Mouse (Mus musculus): ENCODE measurements around the gene Grcc10. TPM values are rescaled to one million over a fixed set of nuclear protein-coding genes. Genes with fewer than 3 reads are reported as not detected.

The Grcc10 gene
- polyA plus RNA-seq, 1 experiment: 287 TPM

DNA sequence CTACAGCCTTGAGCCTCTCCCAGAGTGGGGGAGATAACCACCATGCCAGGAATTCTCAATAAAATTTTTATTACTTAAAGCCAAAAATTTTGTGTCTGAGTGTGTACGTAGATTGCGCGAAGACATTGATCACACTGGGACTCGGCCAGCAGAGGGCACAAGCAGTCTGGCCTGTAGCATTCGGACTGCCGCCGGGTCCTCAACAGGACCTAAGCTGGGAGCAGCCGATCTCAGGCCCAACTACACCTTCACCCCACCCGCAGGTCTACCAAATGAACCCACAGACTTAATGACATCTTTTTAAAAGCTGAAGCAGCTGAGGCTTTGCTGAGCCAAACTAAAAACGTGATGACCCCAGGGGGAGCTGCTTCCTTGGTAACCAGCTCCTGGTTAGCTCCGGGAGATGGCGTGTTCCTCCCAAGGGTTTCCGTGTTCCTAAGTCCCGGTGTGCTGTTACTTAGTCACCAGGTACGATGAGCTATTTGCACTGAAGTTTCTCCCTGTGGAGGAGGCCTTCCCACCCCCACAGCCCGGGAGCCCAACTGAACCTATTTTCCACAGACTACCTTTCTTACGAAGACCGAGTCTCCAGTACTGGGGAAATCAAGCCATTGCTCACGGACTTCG lies 24.2 kb downstream of the Grcc10 start:
- Histone ChIP-seq H3K27me3 (ENCODE audit: control insufficient read depth, insufficient read depth, insufficient read length) (no peaks in the 10 kb centered on the region), H3K4me3 (no peak overlapping the region), H3K36me3 (ENCODE audit: control insufficient read depth, insufficient read depth) (peaks cover 22% of the 10 kb centered on the region), H3ac (ENCODE audit: control insufficient read depth, insufficient read length) (no peak overlapping the region), H3K4me2 (ENCODE audit: low read depth) (no peak overlapping the region), H3K79me2 (ENCODE audit: control insufficient read depth, insufficient read depth) (peaks cover 23% of the 10 kb centered on the region)
- TF ChIP-seq TCF3 (IDR thresholded peaks at IDR 0.05; ENCODE audit: insufficient read length, low read depth): no peak
- no peak for TF ChIP-seq USF1 (IDR thresholded peaks at IDR 0.05; ENCODE audit: low read depth)
- no peak for TF ChIP-seq E2F4 (IDR thresholded peaks at IDR 0.05; ENCODE audit: insufficient read depth)
- TF ChIP-seq MYOD1 (IDR thresholded peaks at IDR 0.05; ENCODE audit: control insufficient read depth in 1 of 3, insufficient read length in 2 of 3, low read depth in 2 of 3): no peak
- no peak for TF ChIP-seq SRF (IDR thresholded peaks at IDR 0.05; ENCODE audit: control insufficient read depth, insufficient read length, low read depth)
- TF ChIP-seq CEBPB (IDR thresholded peaks at IDR 0.05; ENCODE audit: insufficient read depth, poor library complexity, severe bottlenecking): no peak

DNA sequence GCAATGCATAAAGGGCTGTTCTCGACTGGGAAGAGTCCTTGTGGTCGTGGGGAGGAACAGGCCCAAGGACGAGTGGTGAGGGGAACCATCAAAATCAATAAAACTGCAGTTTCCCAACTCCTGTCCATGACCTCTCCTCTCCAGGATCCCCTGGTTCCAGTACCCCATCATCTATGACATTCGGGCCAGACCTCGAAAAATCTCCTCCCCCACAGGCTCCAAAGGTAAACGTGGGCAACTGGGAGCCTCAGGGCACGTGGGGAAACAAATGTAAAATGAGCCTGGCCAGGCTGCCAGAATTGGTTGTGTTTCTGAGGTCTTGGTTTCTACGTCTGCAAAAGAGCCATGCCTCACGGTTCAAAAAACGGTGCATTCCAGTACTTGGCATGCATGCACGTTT lies 28.3 kb downstream of the Grcc10 start:
- no peaks in the 10 kb centered on the region for H3K27me3 ChIP-seq (ENCODE audit: control insufficient read depth, insufficient read depth, insufficient read length)
- peak overlapping the region; percentile 99 for H3K4me2 ChIP-seq (ENCODE audit: low read depth)
- peaks cover 62% of the 10 kb centered on the region for H3K79me2 ChIP-seq (ENCODE audit: control insufficient read depth, insufficient read depth)
- peaks cover 22% of the 10 kb centered on the region for H3K36me3 ChIP-seq (ENCODE audit: control insufficient read depth, insufficient read depth)
- peak overlapping the region; percentile 91 for H3ac ChIP-seq (ENCODE audit: control insufficient read depth, insufficient read length)
- peak overlapping the region; percentile 76 for H3K4me3 ChIP-seq
- TF ChIP-seq TCF12 (IDR thresholded peaks at IDR 0.05; ENCODE audit: insufficient read depth, poor library complexity, severe bottlenecking) (no peak), MYOG (IDR thresholded peaks at IDR 0.05; ENCODE audit: control insufficient read depth in 1 of 3, insufficient read depth in 1 of 3, insufficient read length in 2 of 3, low read depth in 2 of 3) (no peak), SRF (IDR thresholded peaks at IDR 0.05; ENCODE audit: control insufficient read depth, insufficient read length, low read depth) (no peak), MAX (IDR thresholded peaks at IDR 0.05; ENCODE audit: low read depth) (no peak), REST (IDR thresholded peaks at IDR 0.05; ENCODE audit: insufficient read depth, insufficient read length) (no peak), TCF3 (IDR thresholded peaks at IDR 0.05; ENCODE audit: insufficient read length, low read depth) (no peak), USF1 (IDR thresholded peaks at IDR 0.05; ENCODE audit: low read depth) (no peak), E2F4 (IDR thresholded peaks at IDR 0.05; ENCODE audit: insufficient read depth) (no peak), CEBPB (IDR thresholded peaks at IDR 0.05; ENCODE audit: insufficient read depth, poor library complexity, severe bottlenecking) (no peak), POLR2AphosphoS2 (IDR thresholded peaks at IDR 0.05; ENCODE audit: insufficient read length, low read depth) (no peak), MYOD1 (IDR thresholded peaks at IDR 0.05; ENCODE audit: control insufficient read depth in 1 of 3, insufficient read length in 2 of 3, low read depth in 2 of 3) (no peak), POLR2A (IDR thresholded peaks at IDR 0.05; ENCODE audit: insufficient read length, low read depth) (no peak)

DNA sequence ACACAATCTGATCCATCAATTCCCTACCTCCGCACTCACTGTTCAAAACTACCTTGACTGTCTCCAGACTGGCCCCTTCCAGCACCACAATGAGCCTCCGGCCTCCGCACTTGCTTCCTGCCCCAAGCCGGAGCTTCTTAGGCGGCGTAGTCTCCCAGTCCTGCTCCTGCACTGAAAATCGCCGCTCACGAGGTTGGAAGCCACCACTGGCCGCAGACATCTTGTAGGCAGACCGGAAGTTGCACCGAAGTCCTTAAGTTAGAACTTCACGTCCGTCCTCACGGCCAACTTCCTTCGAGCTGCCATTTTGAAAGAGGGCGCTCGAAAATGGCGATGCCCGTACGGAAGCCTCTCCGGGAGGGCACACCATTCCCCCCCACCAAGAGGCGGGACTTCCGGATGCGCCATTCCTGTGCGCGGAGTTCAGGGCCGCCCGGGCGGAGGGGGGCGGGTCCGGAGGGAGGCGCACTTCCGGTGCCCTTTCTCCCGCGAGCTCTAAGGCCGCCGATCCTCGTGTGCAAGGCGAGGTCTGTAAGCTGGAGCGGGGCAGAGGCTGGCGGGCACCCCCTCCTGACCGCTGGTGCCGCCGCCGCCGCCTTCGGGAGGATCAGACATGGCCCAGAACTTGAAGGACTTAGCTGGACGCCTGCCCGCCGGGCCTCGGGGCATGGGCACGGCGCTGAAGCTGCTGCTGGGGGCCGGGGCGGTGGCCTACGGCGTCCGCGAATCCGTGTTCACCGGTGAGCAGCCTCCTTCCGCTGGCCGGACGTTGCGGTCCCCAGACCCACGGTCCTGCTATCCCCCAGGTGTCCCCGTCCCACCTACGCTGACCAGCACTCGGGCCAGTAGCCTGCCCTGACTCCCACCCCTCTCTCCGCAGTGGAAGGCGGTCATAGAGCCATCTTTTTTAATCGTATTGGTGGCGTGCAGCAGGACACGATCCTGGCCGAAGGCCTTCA lies 29.1 kb downstream of the Grcc10 start, which contains the start of the genes Emg1 and Phb2:
Gene Emg1 (minus strand): TSS at position 355 of the 959 bp plus-strand sequence.
Gene Phb2 (plus strand): TSS at position 513 of the 959 bp plus-strand sequence.
- Histone ChIP-seq H3K4me3 (peak within 1 kb of the TSS; percentile 76), H3K36me3 (ENCODE audit: control insufficient read depth, insufficient read depth) (peaks cover 22% of the 10 kb centered on the region), H3ac (ENCODE audit: control insufficient read depth, insufficient read length) (peak within 1 kb of the TSS; percentile 91), H3K27me3 (ENCODE audit: control insufficient read depth, insufficient read depth, insufficient read length) (no peaks in the 10 kb centered on the region), H3K79me2 (ENCODE audit: control insufficient read depth, insufficient read depth) (peaks cover 69% of the 10 kb centered on the region), H3K4me2 (ENCODE audit: low read depth) (peak within 1 kb of the TSS; percentile 99)
- peak; percentile 52 for TF ChIP-seq POLR2AphosphoS2 (IDR thresholded peaks at IDR 0.05; ENCODE audit: insufficient read length, low read depth)
- peak; percentile 64 for TF ChIP-seq SRF (IDR thresholded peaks at IDR 0.05; ENCODE audit: control insufficient read depth, insufficient read length, low read depth)
- peak in 1 of 3 experiments; percentile 1 for TF ChIP-seq MYOG (IDR thresholded peaks at IDR 0.05; ENCODE audit: control insufficient read depth in 1 of 3, insufficient read depth in 1 of 3, insufficient read length in 2 of 3, low read depth in 2 of 3)
- no peak for TF ChIP-seq TCF12 (IDR thresholded peaks at IDR 0.05; ENCODE audit: insufficient read depth, poor library complexity, severe bottlenecking)

DNA sequence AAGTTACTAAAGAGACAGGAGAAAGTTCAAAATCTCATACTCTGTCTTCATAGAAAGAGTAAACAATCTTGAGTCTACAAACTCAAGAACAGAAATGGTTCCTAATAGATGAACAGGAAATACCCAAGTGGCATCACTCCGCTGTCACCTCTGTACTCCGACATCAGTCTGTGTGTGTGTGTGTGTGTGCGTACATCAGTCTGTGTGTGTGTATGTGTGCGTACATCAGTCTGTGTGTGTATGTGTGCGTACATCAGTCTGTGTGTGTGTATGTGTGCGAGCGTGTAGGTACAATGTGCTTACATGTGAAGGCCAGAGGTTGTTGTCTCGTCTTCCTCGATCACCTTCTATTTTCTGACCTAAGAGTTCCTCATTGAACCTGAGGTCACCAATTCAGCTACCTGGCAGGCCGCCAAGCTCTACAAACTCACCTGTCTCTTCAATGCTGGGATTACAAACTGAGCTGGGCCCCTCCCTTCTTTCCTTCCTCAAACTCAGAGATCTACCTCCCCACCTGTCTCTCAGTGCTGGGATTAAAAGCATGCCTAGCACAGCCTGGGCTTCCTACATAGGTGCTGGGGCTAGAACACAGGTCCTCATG lies 32.8 kb downstream of the Grcc10 start:
- Histone ChIP-seq H3K4me3 (no peak overlapping the region), H3K36me3 (ENCODE audit: control insufficient read depth, insufficient read depth) (peaks cover 22% of the 10 kb centered on the region), H3K79me2 (ENCODE audit: control insufficient read depth, insufficient read depth) (peaks cover 70% of the 10 kb centered on the region), H3K4me2 (ENCODE audit: low read depth) (no peak overlapping the region), H3K27me3 (ENCODE audit: control insufficient read depth, insufficient read depth, insufficient read length) (no peaks in the 10 kb centered on the region), H3ac (ENCODE audit: control insufficient read depth, insufficient read length) (no peak overlapping the region)
- TF ChIP-seq CEBPB (IDR thresholded peaks at IDR 0.05; ENCODE audit: insufficient read depth, poor library complexity, severe bottlenecking) (no peak), MYOD1 (IDR thresholded peaks at IDR 0.05; ENCODE audit: control insufficient read depth in 1 of 3, insufficient read length in 2 of 3, low read depth in 2 of 3) (no peak), SRF (IDR thresholded peaks at IDR 0.05; ENCODE audit: control insufficient read depth, insufficient read length, low read depth) (no peak), POLR2A (IDR thresholded peaks at IDR 0.05; ENCODE audit: insufficient read length, low read depth) (peak; percentile 32), POLR2AphosphoS2 (IDR thresholded peaks at IDR 0.05; ENCODE audit: insufficient read length, low read depth) (peak; percentile 76), MAX (IDR thresholded peaks at IDR 0.05; ENCODE audit: low read depth) (no peak), E2F4 (IDR thresholded peaks at IDR 0.05; ENCODE audit: insufficient read depth) (no peak), MYOG (IDR thresholded peaks at IDR 0.05; ENCODE audit: control insufficient read depth in 1 of 3, insufficient read depth in 1 of 3, insufficient read length in 2 of 3, low read depth in 2 of 3) (no peak), TCF12 (IDR thresholded peaks at IDR 0.05; ENCODE audit: insufficient read depth, poor library complexity, severe bottlenecking) (no peak), USF1 (IDR thresholded peaks at IDR 0.05; ENCODE audit: low read depth) (no peak), REST (IDR thresholded peaks at IDR 0.05; ENCODE audit: insufficient read depth, insufficient read length) (no peak), TCF3 (IDR thresholded peaks at IDR 0.05; ENCODE audit: insufficient read length, low read depth) (no peak)
